Mouse (Mus musculus): Measurements from ENCODE around the gene Nppa.

DNA sequence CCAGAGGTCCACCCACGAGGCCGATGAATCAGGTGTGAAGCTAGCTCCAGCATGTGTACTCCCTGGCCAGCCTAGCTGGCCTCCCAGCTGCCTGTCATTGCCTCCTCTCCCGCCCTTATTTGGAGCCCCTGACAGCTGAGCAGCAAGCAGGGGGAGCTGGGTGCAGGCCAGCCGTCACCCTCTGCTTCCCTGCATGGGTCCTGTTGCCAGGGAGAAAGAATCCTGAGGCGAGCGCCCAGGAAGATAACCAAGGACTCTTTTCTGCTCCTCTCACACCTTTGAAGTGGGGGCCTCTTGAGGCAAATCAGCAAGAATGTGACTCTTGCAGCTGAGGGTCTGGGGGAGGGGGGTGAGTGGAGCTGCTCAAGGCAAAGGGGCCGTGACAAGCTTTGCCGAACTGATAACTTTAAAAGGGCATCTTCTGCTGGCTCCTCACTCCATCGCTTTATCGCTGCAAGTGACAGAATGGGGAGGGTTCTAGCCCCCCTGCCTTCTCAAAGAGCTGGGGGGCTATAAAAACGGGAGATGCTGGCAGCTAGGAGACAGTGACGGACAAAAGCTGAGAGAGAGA, at the start of gene Nppa:
- TF ChIP-seq CTCF (IDR thresholded peaks at IDR 0.05; ENCODE audit: low read depth, low read length) (no peak), POLR2A (IDR thresholded peaks at IDR 0.05; ENCODE audit: extremely low read depth, insufficient read depth, low read length) (no peak)
